Mouse (Mus musculus): ENCODE measurements around the gene Elf4. TPM values are rescaled to one million over a fixed set of nuclear protein-coding genes. Genes with fewer than 3 reads are reported as not detected.

Elf4 gene
- polyA plus RNA-seq, 1 experiment: 49.2 TPM

GRCm38 (mm10) chrX:48428642-48429041, 34.3 kb downstream of the Elf4 start:
- Histone ChIP-seq H3K4me1 (ENCODE audit: control insufficient read depth, insufficient read depth, low read length) (peaks cover 66% of the 10 kb centered on the region), H3K4me3 (ENCODE audit: insufficient read depth, low read length) (no peak overlapping the region), H3K27ac (ENCODE audit: insufficient read depth, low read depth, low read length) (peak overlapping the region; percentile 75)
- no peak for TF ChIP-seq CTCF (IDR thresholded peaks at IDR 0.05; ENCODE audit: low read depth, low read length)
- no peak for TF ChIP-seq POLR2A (IDR thresholded peaks at IDR 0.05; ENCODE audit: borderline replicate concordance, low read depth, low read length)

GRCm38 (mm10) chrX:48428241-48428640, 34.7 kb downstream of the Elf4 start:
- Histone ChIP-seq H3K4me1 (ENCODE audit: control insufficient read depth, insufficient read depth, low read length) (peaks cover 65% of the 10 kb centered on the region), H3K27ac (ENCODE audit: insufficient read depth, low read depth, low read length) (peak overlapping the region; percentile 75), H3K4me3 (ENCODE audit: insufficient read depth, low read length) (no peak overlapping the region)
- TF ChIP-seq POLR2A (IDR thresholded peaks at IDR 0.05; ENCODE audit: borderline replicate concordance, low read depth, low read length): no peak
- no peak for TF ChIP-seq CTCF (IDR thresholded peaks at IDR 0.05; ENCODE audit: low read depth, low read length)

GRCm38 (mm10) chrX:48425280-48425679, 37.7 kb downstream of the Elf4 start:
- peaks cover 49% of the 10 kb centered on the region for H3K4me1 ChIP-seq (ENCODE audit: control insufficient read depth, insufficient read depth, low read length)
- peak overlapping the region; percentile 53 for H3K4me3 ChIP-seq (ENCODE audit: insufficient read depth, low read length)
- no peak for TF ChIP-seq CTCF (IDR thresholded peaks at IDR 0.05; ENCODE audit: low read depth, low read length)
- TF ChIP-seq POLR2A (IDR thresholded peaks at IDR 0.05; ENCODE audit: borderline replicate concordance, low read depth, low read length): no peak
- H3K27ac ChIP-seq (ENCODE audit: insufficient read depth, low read depth, low read length): peak overlapping the region; percentile 79

DNA sequence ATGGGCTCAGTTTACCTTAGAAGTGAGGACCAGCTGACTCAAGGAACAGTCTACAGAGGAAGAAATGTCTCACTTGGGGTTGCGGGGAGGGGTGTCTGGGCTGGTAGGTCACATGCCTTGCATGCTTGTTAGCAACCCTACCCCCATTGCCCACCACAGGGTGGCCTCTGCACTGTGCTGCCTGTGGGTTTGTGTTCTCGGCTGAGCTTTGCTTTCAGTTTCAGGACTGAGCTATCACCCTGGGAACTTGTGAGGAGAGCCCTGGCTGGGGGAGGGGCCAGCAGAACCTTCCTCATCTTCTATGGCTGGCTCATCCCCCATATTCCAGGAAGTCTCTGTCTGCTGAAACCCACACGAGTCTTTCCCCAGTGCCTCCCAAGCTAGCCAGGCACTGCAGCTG, 38.3 kb downstream of the Elf4 start:
- TF ChIP-seq CTCF (IDR thresholded peaks at IDR 0.05; ENCODE audit: low read depth, low read length): no peak
- no peak for TF ChIP-seq POLR2A (IDR thresholded peaks at IDR 0.05; ENCODE audit: borderline replicate concordance, low read depth, low read length)
- H3K4me1 ChIP-seq (ENCODE audit: control insufficient read depth, insufficient read depth, low read length): peaks cover 46% of the 10 kb centered on the region
- H3K4me3 ChIP-seq (ENCODE audit: insufficient read depth, low read length): peak overlapping the region; percentile 53
- peak overlapping the region; percentile 79 for H3K27ac ChIP-seq (ENCODE audit: insufficient read depth, low read depth, low read length)

GRCm38 (mm10) chrX:48423671-48424070, 39.3 kb downstream of the Elf4 start:
- TF ChIP-seq POLR2A (IDR thresholded peaks at IDR 0.05; ENCODE audit: borderline replicate concordance, low read depth, low read length) (no peak), CTCF (IDR thresholded peaks at IDR 0.05; ENCODE audit: low read depth, low read length) (no peak)
- Histone ChIP-seq H3K4me1 (ENCODE audit: control insufficient read depth, insufficient read depth, low read length) (peaks cover 42% of the 10 kb centered on the region), H3K27ac (ENCODE audit: insufficient read depth, low read depth, low read length) (peak overlapping the region; percentile 79), H3K4me3 (ENCODE audit: insufficient read depth, low read length) (no peak overlapping the region; the same call in 1 of the 2 replicates)

DNA sequence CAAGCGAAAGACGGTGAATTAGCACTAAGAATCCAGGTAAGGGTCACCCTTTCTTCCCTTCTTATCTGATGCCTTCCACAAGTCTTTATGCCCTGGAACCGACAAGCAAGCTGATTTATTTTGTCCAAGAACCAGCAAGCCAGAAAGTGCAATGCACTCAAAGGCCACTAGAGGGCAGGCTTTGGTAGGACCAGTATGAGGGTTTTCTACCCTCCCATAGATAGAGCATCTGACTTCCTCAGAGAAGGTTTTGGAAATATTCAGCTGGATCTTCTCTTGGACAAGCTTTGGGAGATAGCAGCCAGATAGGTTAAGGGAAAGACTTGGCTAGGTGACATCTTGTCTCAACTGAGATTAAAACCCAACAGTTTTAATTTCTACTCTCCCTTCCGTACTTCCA, 39.9 kb downstream of the Elf4 start:
- Histone ChIP-seq H3K4me1 (ENCODE audit: control insufficient read depth, insufficient read depth, low read length) (peaks cover 35% of the 10 kb centered on the region), H3K27ac (ENCODE audit: insufficient read depth, low read depth, low read length) (no peak overlapping the region), H3K4me3 (ENCODE audit: insufficient read depth, low read length) (no peak overlapping the region)
- TF ChIP-seq CTCF (IDR thresholded peaks at IDR 0.05; ENCODE audit: low read depth, low read length) (no peak), POLR2A (IDR thresholded peaks at IDR 0.05; ENCODE audit: borderline replicate concordance, low read depth, low read length) (no peak)

- Histone ChIP-seq H3K4me1 (ENCODE audit: control insufficient read depth, insufficient read depth, low read length) (peaks cover 3% of the 10 kb centered on the region), H3K4me3 (ENCODE audit: insufficient read depth, low read length) (no peak overlapping the region), H3K27ac (ENCODE audit: insufficient read depth, low read depth, low read length) (no peak overlapping the region)
- no peak for TF ChIP-seq POLR2A (IDR thresholded peaks at IDR 0.05; ENCODE audit: borderline replicate concordance, low read depth, low read length)
- TF ChIP-seq CTCF (IDR thresholded peaks at IDR 0.05; ENCODE audit: low read depth, low read length): no peak
These were observed 44.5 kb downstream of the Elf4 start for GRCm38 (mm10) chrX:48418417-48418816.

DNA sequence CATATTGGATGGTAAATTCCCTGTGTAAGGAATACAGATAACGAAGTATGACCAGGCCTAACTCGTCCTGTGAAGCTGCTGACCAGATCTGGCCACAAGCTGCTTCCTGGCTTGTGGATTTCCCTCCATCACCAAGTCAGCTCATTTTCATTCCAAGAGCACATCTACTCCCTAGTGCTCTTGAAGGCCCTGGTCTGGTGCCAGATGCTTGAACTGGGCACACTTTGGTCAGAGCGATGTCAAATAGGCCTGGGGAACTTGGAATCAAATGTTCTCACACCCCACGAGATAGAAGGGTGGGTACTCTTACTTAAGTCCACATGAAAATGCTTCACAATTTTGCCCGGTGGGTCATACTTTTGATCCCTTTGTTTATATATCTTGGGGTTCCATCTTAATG, 48.6 kb downstream of the Elf4 start:
- H3K27ac ChIP-seq (ENCODE audit: insufficient read depth, low read depth, low read length): no peak overlapping the region
- no peak overlapping the region for H3K4me3 ChIP-seq (ENCODE audit: insufficient read depth, low read length)
- no peak for TF ChIP-seq CTCF (IDR thresholded peaks at IDR 0.05; ENCODE audit: low read depth, low read length)
- no peak for TF ChIP-seq POLR2A (IDR thresholded peaks at IDR 0.05; ENCODE audit: borderline replicate concordance, low read depth, low read length)
- no peaks in the 10 kb centered on the region for H3K4me1 ChIP-seq (ENCODE audit: control insufficient read depth, insufficient read depth, low read length)

GRCm38 (mm10) chrX:48412629-48413028, 50.3 kb downstream of the Elf4 start:
- no peak overlapping the region for H3K4me3 ChIP-seq (ENCODE audit: insufficient read depth, low read length)
- TF ChIP-seq CTCF (IDR thresholded peaks at IDR 0.05; ENCODE audit: low read depth, low read length) (no peak), POLR2A (IDR thresholded peaks at IDR 0.05; ENCODE audit: borderline replicate concordance, low read depth, low read length) (no peak)
- H3K27ac ChIP-seq (ENCODE audit: insufficient read depth, low read depth, low read length): no peak overlapping the region
- H3K4me1 ChIP-seq (ENCODE audit: control insufficient read depth, insufficient read depth, low read length): no peaks in the 10 kb centered on the region

DNA sequence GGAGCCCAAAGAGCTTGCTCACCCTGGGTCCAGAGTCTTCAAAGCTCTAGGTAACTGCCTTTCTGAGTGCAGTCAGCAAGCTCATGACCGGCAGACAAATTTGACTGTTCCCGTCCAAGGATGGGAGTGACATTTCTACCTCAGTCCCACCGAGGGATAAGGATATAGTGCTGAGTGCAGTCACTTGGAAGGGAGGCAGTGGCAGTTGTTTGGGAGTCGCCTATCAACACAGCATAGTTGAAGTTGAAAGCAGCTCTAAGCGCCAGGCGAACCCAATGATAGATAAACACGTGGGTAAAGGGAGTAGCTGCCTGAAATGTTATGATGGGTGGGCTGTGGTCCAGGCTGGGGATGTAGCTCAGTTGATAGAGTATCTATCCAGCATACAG, 52.5 kb downstream of the Elf4 start:
- Histone ChIP-seq H3K27ac (ENCODE audit: insufficient read depth, low read depth, low read length) (no peak overlapping the region), H3K4me1 (ENCODE audit: control insufficient read depth, insufficient read depth, low read length) (peaks cover 3% of the 10 kb centered on the region), H3K4me3 (ENCODE audit: insufficient read depth, low read length) (peak overlapping the region; percentile 72)
- TF ChIP-seq POLR2A (IDR thresholded peaks at IDR 0.05; ENCODE audit: borderline replicate concordance, low read depth, low read length): no peak
- TF ChIP-seq CTCF (IDR thresholded peaks at IDR 0.05; ENCODE audit: low read depth, low read length): no peak

Measured in bone marrow macrophage, adult 2 months (primary cell).